Comparison of ENCODE assay signal across 12 mouse cellular contexts in the genomic region with DNA sequence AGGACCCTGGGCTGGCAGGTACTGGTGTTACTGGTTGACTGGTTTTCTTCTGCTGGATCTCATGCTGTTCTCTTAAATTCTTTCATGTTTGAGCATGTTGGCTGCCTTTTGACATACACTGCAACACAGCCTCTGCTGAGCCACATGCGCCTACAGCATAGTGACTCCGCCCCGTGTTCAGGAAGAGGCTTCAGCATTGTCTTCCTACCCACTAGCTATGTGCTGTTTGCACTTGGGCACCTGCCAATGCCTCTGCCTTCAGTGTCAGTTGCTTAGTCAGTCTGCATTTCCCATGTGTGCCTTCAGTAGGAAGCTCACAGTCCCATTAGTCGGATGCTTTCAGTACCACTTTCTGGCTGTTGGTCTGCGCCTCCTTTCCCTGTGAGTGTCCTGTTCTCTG. TPM values are rescaled to one million over a fixed set of nuclear protein-coding genes. Genes with fewer than 3 reads are reported as not detected.
DNase-seq lines count a peak whose midpoint lies in the region; ATAC-seq and TF ChIP-seq lines count a peak whose summit lies in the region.
"Had no signal": no experiment of that assay in that cellular context is flagged by ENCODE, and none has a peak within 500 bp of the region (broad histone marks: within the 10 kb centered on the region; RNA-seq: fewer than 3 reads in every experiment).

No protein-coding gene starts in this region.

- WGBS in kidney, adult 2 months = 73% methylated on average over 5 of the region's 5 CpGs
- 93% methylated on average over 5 of the region's 5 CpGs for WGBS in forebrain, embryonic 15.5 days

- no peak for TF ChIP-seq RAD21 in MEL (IDR thresholded peaks at IDR 0.05; ENCODE audit: low read depth, low read length)

- TF ChIP-seq POLR2A in kidney, adult 2 months (IDR thresholded peaks at IDR 0.05; ENCODE audit: low read depth, low read length) = no peak
- no peak for TF ChIP-seq POLR2A in MEL (IDR thresholded peaks at IDR 0.05; ENCODE audit: control insufficient read depth in 1 of 2, insufficient read depth in 1 of 2, low read depth in 1 of 2, low read length in 2 of 2, poor library complexity in 1 of 2)

- peaks cover 1% of the 10 kb centered on the region; the same call in 1 of the 2 replicates for H3K79me2 ChIP-seq in MEL (ENCODE audit: control insufficient read depth, insufficient read depth, low read length, poor library complexity)

- TF ChIP-seq CTCF in kidney, adult 2 months (conservative IDR thresholded peaks at IDR 0.05; ENCODE audit: insufficient read depth, insufficient read length, low read depth, low read length) = no peak
- TF ChIP-seq CTCF in MEL (IDR thresholded peaks at IDR 0.05 in 2 of 3, conservative IDR thresholded peaks at IDR 0.05 in 1 of 3; ENCODE audit: control insufficient read depth in 1 of 3, insufficient read depth in 1 of 3, low read depth in 2 of 3, low read length in 3 of 3, poor library complexity in 1 of 3, severe bottlenecking in 1 of 3) = no peak

- H3K36me3 ChIP-seq in kidney, adult 2 months (ENCODE audit: control insufficient read depth, insufficient read depth, low read length) = peaks cover 2% of the 10 kb centered on the region; the same call in 1 of the 2 replicates
- H3K36me3 ChIP-seq in MEL (ENCODE audit: control insufficient read depth in 1 of 2, insufficient read depth in 2 of 2, low read length in 2 of 2) = peaks cover 10 to 16% of the 10 kb centered on the region in 2 experiments
- peaks cover 35% of the 10 kb centered on the region for H3K36me3 ChIP-seq in forebrain, embryonic 15.5 days

- no peaks in the 10 kb centered on the region for H3K4me1 ChIP-seq in kidney, adult 2 months (ENCODE audit: control insufficient read depth, insufficient read depth, low read length)
- no peaks in the 10 kb centered on the region for H3K4me1 ChIP-seq in MEL (ENCODE audit: control insufficient read depth in 1 of 2, insufficient read depth in 2 of 2, low read length in 2 of 2)
- H3K4me1 ChIP-seq in forebrain, embryonic 15.5 days = no peaks in the 10 kb centered on the region

- H3K27ac ChIP-seq in kidney, adult 2 months (ENCODE audit: insufficient read depth, low read depth, low read length) = no peak overlapping the region
- H3K27ac ChIP-seq in MEL (ENCODE audit: control insufficient read depth, low read depth, low read length) = peak overlapping the region; percentile 60
- no peak overlapping the region for H3K27ac ChIP-seq in forebrain, embryonic 15.5 days (replicated peaks)
- H3K27ac ChIP-seq: hindbrain, postnatal 0 days had no signal

- no peaks in the 10 kb centered on the region for H3K27me3 ChIP-seq in kidney, adult 2 months (replicated peaks; ENCODE audit: control insufficient read depth, insufficient read depth, low read length)
- no peaks in the 10 kb centered on the region for H3K27me3 ChIP-seq in MEL (ENCODE audit: control insufficient read depth in 1 of 2, insufficient read depth in 2 of 2, low read length in 2 of 2)
- H3K27me3 ChIP-seq in forebrain, embryonic 15.5 days = no peaks in the 10 kb centered on the region
- H3K27me3 ChIP-seq: Patski had no signal

- no peak overlapping the region for H3K4me3 ChIP-seq in kidney, adult 2 months (ENCODE audit: insufficient read depth, low read depth, low read length)
- H3K4me3 ChIP-seq in MEL (ENCODE audit: control insufficient read depth in 1 of 2, insufficient read depth in 1 of 2, low read depth in 2 of 2, low read length in 2 of 2) = no peak overlapping the region
- no peak overlapping the region for H3K4me3 ChIP-seq in forebrain, embryonic 15.5 days

- DNase-seq in kidney, adult 2 months = peak; percentile 51
- DNase-seq in kidney, adult 18-20 months = no peak
- peak; percentile 16 for DNase-seq in lung, postnatal 10 days
- DNase-seq in lung, adult 18-20 months = no peak
- peak; percentile 78 for DNase-seq in MEL (ENCODE audit: low read depth, low spot score)
- no peak for DNase-seq in testis, postnatal 10 days (ENCODE audit: low spot score)
- DNase-seq: cerebellum, postnatal 36 days; gastrocnemius, postnatal 25 days had no signal

- no peak overlapping the region for H3K9ac ChIP-seq in MEL (ENCODE audit: control insufficient read depth, low read depth, low read length, poor library complexity, severe bottlenecking)
- no peak overlapping the region for H3K9ac ChIP-seq in forebrain, embryonic 15.5 days (replicated peaks)

- H3K9me3 ChIP-seq in MEL (replicated peaks; ENCODE audit: insufficient read depth, low read length) = no peaks in the 10 kb centered on the region
- no peaks in the 10 kb centered on the region for H3K9me3 ChIP-seq in forebrain, embryonic 15.5 days

- no peak overlapping the region for H3K4me2 ChIP-seq in forebrain, embryonic 15.5 days (replicated peaks)

- ATAC-seq in common myeloid progenitor, adult 5-6 weeks (replicated peaks; ENCODE audit: low read depth, poor library complexity, severe bottlenecking) = peak; percentile 42; the same call in 1 of the 2 replicates
- ATAC-seq in forebrain, embryonic 15.5 days (replicated peaks) = no peak
- ATAC-seq: hindbrain, postnatal 0 days had no signal

- TF ChIP-seq EP300 in MEL (IDR thresholded peaks at IDR 0.05; ENCODE audit: low read depth in 1 of 2, low read length in 2 of 2) = no peak

TF ChIP-seq in MEL, 35 proteins besides CTCF, POLR2A, EP300 and RAD21:
- TF ChIP-seq ZKSCAN1 (IDR thresholded peaks at IDR 0.05; ENCODE audit: low read depth, low read length) (peak; percentile 62; the same call in 1 of the 2 replicates), MAZ (IDR thresholded peaks at IDR 0.05; ENCODE audit: low read depth, low read length) (no peak)
TF ChIP-seq in MEL: peak in this region for 1.

RNA-seq across cellular contexts. Expression of a gene that starts 23.7 kb away (rescaled TPM):
- polyA plus RNA-seq in kidney, adult 2 months (2012; rRNA removed) = 43.8 and 55.6 TPM in 2 replicates
- total RNA-seq in MEL (2012; rRNA removed) = 37.4 and 38.5 TPM in 2 replicates
- 10 to 100 TPM in 1 of 2 experiments, not detected in 1; 74.7 TPM for polyA plus RNA-seq in MEL (2012; ENCODE audit: insufficient read depth in 1 of 2, insufficient read length in 2 of 2, low read depth in 1 of 2, low replicate concordance in 2 of 2, missing spikeins in 1 of 2)
- total RNA-seq in common myeloid progenitor, adult 5-6 weeks (2017) = 43.5 and 70.6 TPM in 2 replicates
- 61.0 and 61.7 TPM in 2 replicates for polyA plus RNA-seq in forebrain, embryonic 15.5 days (2015; fragmentation: Nextera tagmentation; extraction: Ambion mirVana)

RNA-seq across cellular contexts. Expression of a gene that starts 59.2 kb away (rescaled TPM):
- 1.6 and 2.5 TPM in 2 replicates for polyA plus RNA-seq in kidney, adult 2 months (2012; rRNA removed)
- 0.92 and 1.1 TPM in 2 replicates for total RNA-seq in MEL (2012; rRNA removed)
- polyA plus RNA-seq in MEL (2012; ENCODE audit: insufficient read depth in 1 of 2, insufficient read length in 2 of 2, low read depth in 1 of 2, low replicate concordance in 2 of 2, missing spikeins in 1 of 2) = 1 to 10 TPM in 1 of 2 experiments, not detected in 1; 1.6 TPM
- 0.05 TPM in 1 of 2 replicates, not detected in the other for total RNA-seq in common myeloid progenitor, adult 5-6 weeks (2017)
- 17.9 and 20.2 TPM in 2 replicates for polyA plus RNA-seq in forebrain, embryonic 15.5 days (2015; fragmentation: Nextera tagmentation; extraction: Ambion mirVana)

Comparison
In these comparisons a context has a peak if more than half of its experiments do, and no peak if none do; other contexts are left out.
1. DNase-seq: peak in kidney, adult 2 months (single experiment), lung, postnatal 10 days (single experiment) and MEL (single experiment); none in kidney, adult 18-20 months (single experiment), lung, adult 18-20 months (0 of 2) and testis, postnatal 10 days (single experiment).